ENCODE assay signal across 9 mouse cellular contexts in genomic region chr13:32479118-32479818, GRCm38 (mm10).
A peak's percentile ranks its signal among the peaks of the same experiment; 100 is the strongest.
DNase-seq lines count a peak whose midpoint lies in the region; ATAC-seq and TF ChIP-seq lines count a peak whose summit lies in the region.
"Had no signal": no experiment of that assay in that cellular context is flagged by ENCODE, and none has a peak within 500 bp of the region (broad histone marks: within the 10 kb centered on the region; RNA-seq: fewer than 3 reads in every experiment).

No protein-coding gene starts in this region.

- TF ChIP-seq POLR2A in embryonic fibroblast, embryonic 13.5 days (IDR thresholded peaks at IDR 0.05; ENCODE audit: low read depth, low read length), result no peak

- no peak overlapping the region for H3K9ac ChIP-seq in stomach, postnatal 0 days (ENCODE audit: low read length)
- H3K9ac ChIP-seq in forebrain, embryonic 16.5 days (replicated peaks; ENCODE audit: low read depth, low read length), result no peak overlapping the region
- H3K9ac ChIP-seq in forebrain, embryonic 12.5 days, result no peak overlapping the region
- H3K9ac ChIP-seq: midbrain, embryonic 12.5 days had no signal

- peak; percentile 42 to 75; a peak in 2 of 4 replicates for ATAC-seq in hematopoietic stem cell, adult 5-6 weeks (replicated peaks in 1 of 2; ENCODE audit: insufficient read depth in 1 of 2, low FRiP score in 2 of 2, low TSS enrichment in 1 of 2, low read depth in 1 of 2, poor library complexity in 2 of 2, severe bottlenecking in 2 of 2)
- ATAC-seq in stomach, postnatal 0 days (ENCODE audit: low FRiP score, low TSS enrichment), result peak; percentile 93
- ATAC-seq in forebrain, embryonic 16.5 days, result no peak
- no peak for ATAC-seq in forebrain, embryonic 12.5 days (ENCODE audit: low FRiP score)

- no peak overlapping the region for H3K4me3 ChIP-seq in embryonic fibroblast, embryonic 13.5 days (ENCODE audit: insufficient read depth, low read length)
- H3K4me3 ChIP-seq in stomach, postnatal 0 days (ENCODE audit: low read depth, low read length), result no peak overlapping the region
- no peak overlapping the region for H3K4me3 ChIP-seq in forebrain, embryonic 16.5 days (replicated peaks; ENCODE audit: low read length)
- no peak overlapping the region for H3K4me3 ChIP-seq in forebrain, embryonic 12.5 days (replicated peaks)
- H3K4me3 ChIP-seq: layer of hippocampus, adult 2 months; midbrain, embryonic 12.5 days had no signal

- H3K27me3 ChIP-seq in stomach, postnatal 0 days (ENCODE audit: control insufficient read depth, insufficient read depth, low read length), result no peaks in the 10 kb centered on the region
- H3K27me3 ChIP-seq in forebrain, embryonic 16.5 days (replicated peaks; ENCODE audit: control insufficient read depth, insufficient read depth, low read length), result no peaks in the 10 kb centered on the region
- no peaks in the 10 kb centered on the region for H3K27me3 ChIP-seq in forebrain, embryonic 12.5 days
- H3K27me3 ChIP-seq: midbrain, embryonic 12.5 days had no signal

- TF ChIP-seq CTCF in embryonic fibroblast, embryonic 13.5 days (IDR thresholded peaks at IDR 0.05; ENCODE audit: borderline replicate concordance, insufficient read depth, low read length), result no peak
- TF ChIP-seq CTCF in stomach, postnatal 0 days (IDR thresholded peaks at IDR 0.05; ENCODE audit: low read depth), result no peak

- H3K9me3 ChIP-seq in stomach, postnatal 0 days (ENCODE audit: control insufficient read depth, low read length), result no peaks in the 10 kb centered on the region
- no peaks in the 10 kb centered on the region for H3K9me3 ChIP-seq in forebrain, embryonic 16.5 days (ENCODE audit: control insufficient read depth, low read length)
- H3K9me3 ChIP-seq in forebrain, embryonic 12.5 days, result no peaks in the 10 kb centered on the region
- H3K9me3 ChIP-seq: midbrain, embryonic 12.5 days had no signal

- peak; percentile 23 for DNase-seq in ovary, adult 18-20 months (ENCODE audit: low spot score)
- DNase-seq in ovary, postnatal 14 days (ENCODE audit: low spot score), result no peak
- peak; percentile 27 for DNase-seq in stomach, postnatal 0 days (ENCODE audit: low spot score)

- H3K27ac ChIP-seq in embryonic fibroblast, embryonic 13.5 days (ENCODE audit: insufficient read depth, low read length), result peak overlapping the region; percentile 76
- no peak overlapping the region for H3K27ac ChIP-seq in stomach, postnatal 0 days (replicated peaks)
- no peak overlapping the region for H3K27ac ChIP-seq in forebrain, embryonic 16.5 days (ENCODE audit: low read length)
- no peak overlapping the region for H3K27ac ChIP-seq in forebrain, embryonic 12.5 days
- H3K27ac ChIP-seq: layer of hippocampus, adult 2 months; midbrain, embryonic 12.5 days had no signal

- no peak overlapping the region for H3K4me2 ChIP-seq in stomach, postnatal 0 days (replicated peaks; ENCODE audit: low read depth)
- H3K4me2 ChIP-seq in forebrain, embryonic 16.5 days (ENCODE audit: low read length), result no peak overlapping the region
- H3K4me2 ChIP-seq in forebrain, embryonic 12.5 days, result no peak overlapping the region
- H3K4me2 ChIP-seq: midbrain, embryonic 12.5 days had no signal

- no peak for TF ChIP-seq EP300 in stomach, postnatal 0 days (optimal IDR thresholded peaks at IDR 0.05)

- WGBS in stomach, postnatal 0 days, result 70% methylated on average over 8 of the region's 8 CpGs
- 79% methylated on average over 8 of the region's 8 CpGs for WGBS in forebrain, embryonic 16.5 days
- 90% methylated on average over 8 of the region's 8 CpGs for WGBS in forebrain, embryonic 12.5 days

- peaks cover 17% of the 10 kb centered on the region for H3K4me1 ChIP-seq in embryonic fibroblast, embryonic 13.5 days (ENCODE audit: control insufficient read depth, insufficient read depth, low read length)
- H3K4me1 ChIP-seq in stomach, postnatal 0 days (replicated peaks; ENCODE audit: control insufficient read depth, insufficient read depth), result no peaks in the 10 kb centered on the region
- H3K4me1 ChIP-seq in forebrain, embryonic 16.5 days (replicated peaks; ENCODE audit: control insufficient read depth, insufficient read depth, low read length), result no peaks in the 10 kb centered on the region
- H3K4me1 ChIP-seq in forebrain, embryonic 12.5 days, result no peaks in the 10 kb centered on the region; the same call in 1 of the 2 replicates

- no peaks in the 10 kb centered on the region for H3K36me3 ChIP-seq in stomach, postnatal 0 days (ENCODE audit: control insufficient read depth, insufficient read depth, low read length)
- H3K36me3 ChIP-seq in forebrain, embryonic 16.5 days (ENCODE audit: control insufficient read depth, insufficient read depth), result no peaks in the 10 kb centered on the region
- no peaks in the 10 kb centered on the region for H3K36me3 ChIP-seq in forebrain, embryonic 12.5 days (replicated peaks)
- H3K36me3 ChIP-seq: midbrain, embryonic 12.5 days had no signal

Comparison
In these comparisons a context has a peak if more than half of its experiments do, and no peak if none do; other contexts are left out.
1. ATAC-seq: peak in hematopoietic stem cell, adult 5-6 weeks (2 of 2) and stomach, postnatal 0 days (single experiment); none in forebrain, embryonic 16.5 days (single experiment) and forebrain, embryonic 12.5 days (single experiment).